Mouse (Mus musculus) cerebellum, adult 2 months (tissue): ENCODE results near the gene Cngb1. TPM values are rescaled to one million over a fixed set of nuclear protein-coding genes. Genes with fewer than 3 reads are reported as not detected.

Experiments
- DNase-seq, 2 experiments: peaks; one replicate each; pipeline ENCODE4 v3.0.0; 2021
- H3K27ac ChIP-seq: fragments of 200-500 bp; 2 replicates; pipeline ENCODE4 v1.5.1; 2012; ENCODE audit warnings: low read length, control low read depth, inconsistent platforms; ENCODE audit not compliant: insufficient read depth
- H3K27me3 ChIP-seq: fragments of 200-500 bp; 2 replicates; pipeline ENCODE4 v1.6.1; 2012; ENCODE audit warnings: inconsistent platforms, mild to moderate bottlenecking, low read length, moderate library complexity; ENCODE audit not compliant: control insufficient read depth, insufficient read depth
- H3K4me1 ChIP-seq: fragments of 200-500 bp; 2 replicates; pipeline ENCODE4 v1.6.1; 2011; ENCODE audit warnings: low read length; ENCODE audit not compliant: control insufficient read depth, insufficient read depth
- H3K4me3 ChIP-seq: fragments of 200-500 bp; replicated peaks from 2 replicates; pipeline ENCODE3; 2011; ENCODE audit warnings: mild to moderate bottlenecking, low read depth, low read length, control low read depth; ENCODE audit not compliant: insufficient read depth
- CTCF ChIP-seq: fragments of 200-500 bp; IDR thresholded peaks from 2 replicates; pipeline ENCODE4 v1.5.1; 2011; ENCODE audit warnings: low read depth, mild to moderate bottlenecking, control low read depth, low read length, moderate library complexity, borderline replicate concordance; ENCODE audit not compliant: insufficient read depth
- POLR2A ChIP-seq: fragments of 200-500 bp; IDR thresholded peaks from 2 replicates; pipeline ENCODE4 v1.6.1; 2011; ENCODE audit warnings: low read length, control low read depth, borderline replicate concordance; ENCODE audit not compliant: insufficient read depth
- WGBS: fragments of 180-500 bp; shearing (Covaris S2); methylation state at CpG from one replicate; pipeline ENCODE4 v1.1.7; 2018; 5-methylcytosine and 5-hydroxymethylcytosine counted together
- polyA plus RNA-seq: library from polyadenylated mRNA; depleted of rRNA; stranded (reverse); fragments of >200 nt; gene quantifications from 2 replicates; pipeline ENCODE4 v1.2.3, GENCODE M21; 2012

The Cngb1 gene
- polyA plus RNA-seq, 1 experiment, result 0.41 TPM

DNA sequence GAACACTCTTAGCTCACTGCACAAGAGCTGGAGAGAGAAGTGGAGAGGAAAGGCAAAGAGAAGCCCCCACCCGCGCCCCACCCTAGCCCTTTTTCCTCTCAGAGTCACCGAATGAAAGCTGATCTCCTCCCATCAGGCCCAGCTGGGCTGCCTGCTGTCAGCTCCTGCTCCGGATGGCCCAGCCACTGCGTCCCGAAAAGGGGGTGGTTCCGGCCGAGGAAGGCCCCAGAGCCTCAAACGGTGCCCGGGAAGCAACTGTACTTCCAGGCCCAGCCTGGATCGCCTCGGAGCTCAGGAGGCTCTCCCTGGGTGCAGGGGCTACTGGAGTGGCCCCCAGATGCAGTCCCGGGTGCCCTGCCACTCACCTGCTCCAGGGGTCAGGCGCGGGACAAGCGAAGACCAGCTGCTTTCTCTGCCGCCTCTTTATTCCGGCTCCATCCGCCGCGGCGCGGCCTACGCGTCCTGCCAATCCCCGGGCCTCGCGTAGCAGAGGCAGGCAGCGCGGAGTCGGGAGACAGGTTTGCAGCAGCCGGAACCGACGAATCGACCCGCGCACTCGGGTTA is 24.9 kb upstream of the Cngb1 start:
- Histone ChIP-seq H3K27me3 (no peaks in the 10 kb centered on the region), H3K4me3 (peak overlapping the region; percentile 88), H3K4me1 (no peaks in the 10 kb centered on the region; the same call in none of the 2 replicates), H3K27ac (peak overlapping the region; percentile 65)
- WGBS, result under 1% methylated on average over 38 of the region's 38 CpGs
- no peak for TF ChIP-seq CTCF
- no peak for TF ChIP-seq POLR2A
- DNase-seq, result no peak

DNA sequence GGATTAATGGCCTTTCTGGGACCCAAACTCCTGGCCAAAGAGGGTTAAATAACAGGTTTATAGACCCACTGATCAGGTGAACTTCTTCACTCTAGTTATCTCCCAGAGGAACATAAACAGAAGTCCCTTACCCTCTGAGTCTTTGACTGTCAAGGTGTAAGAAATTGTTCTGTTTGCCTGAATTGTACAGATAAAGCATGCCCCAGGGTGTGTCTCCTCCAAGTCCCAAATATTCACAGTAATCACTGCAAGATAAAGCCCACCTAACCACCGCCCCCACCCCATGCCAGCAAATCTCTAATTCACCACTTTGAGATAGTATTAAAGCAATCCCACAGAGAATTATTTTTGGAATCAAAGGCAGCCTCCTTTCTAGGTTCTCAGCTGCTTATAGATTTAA is 24.0 kb upstream of the Cngb1 start:
- Histone ChIP-seq H3K4me1 (no peaks in the 10 kb centered on the region; the same call in none of the 2 replicates), H3K4me3 (no peak overlapping the region), H3K27ac (no peak overlapping the region), H3K27me3 (no peaks in the 10 kb centered on the region)
- DNase-seq, result no peak
- WGBS, result 70% methylated on average over 1 of the region's 1 CpGs
- TF ChIP-seq CTCF (no peak), POLR2A (no peak)

- WGBS, result 84% methylated on average over 46 of the region's 46 CpGs
Observed at GRCm38 (mm10) chr8:95327866-95328465, 21.6 kb upstream of the Cngb1 start.

GRCm38 (mm10) chr8:95326822-95327221 is 20.4 kb upstream of the Cngb1 start:
- WGBS, result 88% methylated on average over 5 of the region's 5 CpGs
- DNase-seq, result no peak
- H3K27me3 ChIP-seq, result no peaks in the 10 kb centered on the region
- peaks cover 4% of the 10 kb centered on the region for H3K4me1 ChIP-seq
- no peak for TF ChIP-seq POLR2A
- no peak for TF ChIP-seq CTCF
- H3K27ac ChIP-seq, result no peak overlapping the region
- no peak overlapping the region for H3K4me3 ChIP-seq

More at GRCm38 (mm10) chr8:95327866-95328465, 21.6 kb upstream of the Cngb1 start:
- no peak overlapping the region for H3K27ac ChIP-seq
- peaks cover 4% of the 10 kb centered on the region for H3K4me1 ChIP-seq
- no peak overlapping the region for H3K4me3 ChIP-seq
- TF ChIP-seq CTCF (no peak), POLR2A (no peak)
- peak in 1 of 2 experiments; percentile 18 for DNase-seq
- H3K27me3 ChIP-seq, result no peaks in the 10 kb centered on the region

- no peak for DNase-seq
- no peak overlapping the region for H3K4me3 ChIP-seq
- H3K4me1 ChIP-seq, result peaks cover 4% of the 10 kb centered on the region; the same call in 1 of the 2 replicates
- H3K27me3 ChIP-seq, result no peaks in the 10 kb centered on the region
- TF ChIP-seq CTCF, result no peak
- TF ChIP-seq POLR2A, result no peak
- 17% methylated on average over 5 of the region's 5 CpGs for WGBS
- no peak overlapping the region for H3K27ac ChIP-seq
Observed at GRCm38 (mm10) chr8:95324646-95325045, 18.3 kb upstream of the Cngb1 start.

GRCm38 (mm10) chr8:95323201-95323600 is 16.8 kb upstream of the Cngb1 start:
- Histone ChIP-seq H3K27me3 (no peaks in the 10 kb centered on the region), H3K4me3 (no peak overlapping the region), H3K4me1 (peaks cover 4% of the 10 kb centered on the region; the same call in 1 of the 2 replicates), H3K27ac (no peak overlapping the region)
- DNase-seq, result no peak
- no peak for TF ChIP-seq POLR2A
- no peak for TF ChIP-seq CTCF
- WGBS, result 89% methylated on average over 3 of the region's 3 CpGs

DNA sequence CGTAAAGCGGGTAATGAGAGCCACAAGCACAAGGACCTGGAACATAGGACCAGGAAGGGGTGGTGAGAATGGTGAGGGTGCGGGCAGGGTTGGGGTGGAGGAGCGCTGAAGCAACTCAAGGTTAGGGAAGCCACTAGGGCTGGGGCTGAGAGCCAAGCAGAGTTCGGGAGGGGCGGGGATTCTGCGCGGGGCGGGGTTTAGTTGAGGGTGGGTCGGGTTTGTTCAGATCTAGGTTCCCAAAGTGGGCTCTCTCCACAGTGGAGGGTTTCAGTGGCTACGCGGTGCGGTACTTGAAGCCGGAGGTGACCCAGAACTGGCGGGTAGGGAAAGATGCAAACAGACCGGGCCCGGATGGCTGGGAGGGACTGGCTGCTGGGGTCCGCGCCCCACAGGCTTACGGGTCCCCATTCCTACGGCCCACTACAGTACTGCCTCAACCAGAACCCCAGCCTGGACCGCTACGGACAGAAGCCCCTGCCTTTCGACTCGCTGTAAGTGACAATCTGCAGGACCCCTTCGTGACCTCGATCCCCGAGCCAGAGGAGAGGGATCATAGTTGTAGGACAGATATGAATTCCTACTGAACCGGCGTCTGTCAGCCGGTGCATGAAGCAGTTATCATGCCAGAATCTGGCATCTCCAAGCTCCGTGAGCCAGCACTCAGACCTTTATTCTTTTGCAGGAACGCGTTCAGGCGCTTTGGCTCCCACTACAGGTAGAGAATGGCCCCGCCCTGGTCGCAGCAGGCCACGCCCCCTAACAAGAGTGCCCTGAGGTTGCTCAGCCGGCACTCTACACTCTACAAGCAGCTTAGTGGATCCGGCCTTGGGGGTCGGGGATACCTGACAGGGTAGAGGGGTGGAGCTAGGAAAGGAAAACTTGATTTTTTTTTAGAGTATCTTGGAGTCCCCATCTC is 14.1 kb upstream of the Cngb1 start:
- no peak for TF ChIP-seq CTCF
- TF ChIP-seq POLR2A, result no peak
- H3K27ac ChIP-seq, result no peak overlapping the region

More for the DNA sequence above, 14.1 kb upstream of the Cngb1 start:
- Histone ChIP-seq H3K4me3 (peak overlapping the region; percentile 47), H3K4me1 (0 out of 2 replicates have a peak, but pooled peaks cover 4% of the 10 kb centered on the region), H3K27me3 (no peaks in the 10 kb centered on the region)
- WGBS, result 5% methylated on average over 41 of the region's 41 CpGs
- DNase-seq, result peak; percentile 48 to 52
